Mouse (Mus musculus) G1E (cell line): ENCODE data around the gene Fbxl2. TPM values are rescaled to one million over a fixed set of nuclear protein-coding genes. Genes with fewer than 3 reads are reported as not detected.

Experiments used
- ATAC-seq: 2 replicates; pipeline ENCODE4 v1.8.0; 2016; ENCODE audit warnings: mild to moderate bottlenecking; ENCODE audit not compliant: insufficient number of reproducible peaks, poor library complexity, low FRiP score, severe bottlenecking; ENCODE audit errors: extremely low read depth
- DNase-seq: peaks from one replicate; pipeline ENCODE4 v3.0.0; 2012; ENCODE audit warnings: low spot score
- H3K27me3 ChIP-seq: 2 replicates; pipeline ENCODE4 v1.6.1; 2012; ENCODE audit warnings: mild to moderate bottlenecking, low read length, inconsistent platforms; ENCODE audit not compliant: insufficient read depth
- H3K36me3 ChIP-seq: replicated peaks from 2 replicates; pipeline ENCODE3; 2012; ENCODE audit warnings: mild to moderate bottlenecking, inconsistent platforms
- H3K4me1 ChIP-seq: 2 replicates; pipeline ENCODE4 v1.6.1; 2012; ENCODE audit warnings: low read depth, low read length, inconsistent platforms, mixed read lengths; ENCODE audit not compliant: insufficient read depth
- H3K4me3 ChIP-seq: 2 replicates; pipeline ENCODE4 v1.5.1; 2012; ENCODE audit warnings: low read depth, mild to moderate bottlenecking, inconsistent platforms, low read length, moderate library complexity, mixed read lengths
- H3K9me3 ChIP-seq: replicated peaks from 2 replicates; pipeline ENCODE4 v1.6.1; 2012; ENCODE audit warnings: inconsistent platforms
- CTCF ChIP-seq: IDR thresholded peaks from 2 replicates; pipeline ENCODE4 v1.5.1; 2012; ENCODE audit warnings: low read depth, low read length, inconsistent platforms, mixed read lengths
- GATA1 ChIP-seq: IDR thresholded peaks from 2 replicates; pipeline ENCODE4 v1.6.1; 2012; ENCODE audit warnings: borderline replicate concordance, low read length, inconsistent platforms, mixed read lengths
- GATA2 ChIP-seq: IDR thresholded peaks from 2 replicates; pipeline ENCODE4 v1.6.1; 2012; ENCODE audit warnings: low read depth, low read length, inconsistent platforms, borderline replicate concordance
- POLR2AphosphoS5 ChIP-seq: IDR thresholded peaks from 2 replicates; pipeline ENCODE4 v1.6.1; 2012; ENCODE audit warnings: low read depth, low read length, inconsistent platforms; ENCODE audit not compliant: insufficient replicate concordance
- TAL1 ChIP-seq: conservative IDR thresholded peaks from 2 replicates; pipeline ENCODE4 v1.6.1; 2012; ENCODE audit warnings: low read depth, low read length, inconsistent platforms, mixed read lengths
- polyA plus RNA-seq: library from polyadenylated mRNA; stranded (reverse); fragments of >175 nt; gene quantifications from 2 replicates; pipeline ENCODE4 v1.2.3, GENCODE M21; 2012
- total RNA-seq, 2 experiments: library from RNA; stranded (forward) in 1 of 2; stranded (reverse) in 1 of 2; fragments of 200-1000 nt in 1 of 2; fragments of >200 nt in 1 of 2; fragmentation: Nextera tagmentation in 1 of 2; gene quantifications; 2 replicates each; pipeline ENCODE4 v1.2.3; 2014 to 2017

Gene Fbxl2
- total and polyA plus RNA-seq, 3 experiments: 0.12 to 0.38 (median 0.16) TPM

GRCm38 (mm10) chr9:114025182-114025581, 20.8 kb downstream of the Fbxl2 start:
- Histone ChIP-seq H3K4me1 (peaks cover 5% of the 10 kb centered on the region; the same call in 1 of the 2 replicates), H3K4me3 (no peak overlapping the region), H3K27me3 (peaks cover 2% of the 10 kb centered on the region; the same call in 1 of the 2 replicates), H3K9me3 (peaks cover 6% of the 10 kb centered on the region), H3K36me3 (no peaks in the 10 kb centered on the region)
- no peak for TF ChIP-seq CTCF
- no peak for TF ChIP-seq GATA1
- TF ChIP-seq TAL1: no peak
- TF ChIP-seq POLR2AphosphoS5: no peak
- TF ChIP-seq GATA2: no peak
- ATAC-seq: no peak
- DNase-seq: no peak

GRCm38 (mm10) chr9:114022141-114022540, 23.9 kb downstream of the Fbxl2 start:
- Histone ChIP-seq H3K27me3 (peaks cover 2% of the 10 kb centered on the region; the same call in 1 of the 2 replicates), H3K9me3 (peaks cover 8% of the 10 kb centered on the region), H3K36me3 (no peaks in the 10 kb centered on the region), H3K4me1 (peaks cover 5% of the 10 kb centered on the region; the same call in 1 of the 2 replicates), H3K4me3 (no peak overlapping the region)
- no peak for TF ChIP-seq CTCF
- no peak for TF ChIP-seq GATA2
- TF ChIP-seq POLR2AphosphoS5: no peak
- TF ChIP-seq TAL1: no peak
- TF ChIP-seq GATA1: no peak
- ATAC-seq (no peak), DNase-seq (no peak)

GRCm38 (mm10) chr9:114019012-114019762, 26.8 kb downstream of the Fbxl2 start:
- ATAC-seq (no peak), DNase-seq (no peak)
- H3K36me3 ChIP-seq: no peaks in the 10 kb centered on the region
- H3K9me3 ChIP-seq: 0 out of 2 replicates have a peak, but pooled peaks cover 2% of the 10 kb centered on the region
- H3K27me3 ChIP-seq: peaks cover 2% of the 10 kb centered on the region; the same call in 1 of the 2 replicates
- TF ChIP-seq TAL1 (no peak), GATA1 (no peak), POLR2AphosphoS5 (no peak), CTCF (no peak), GATA2 (no peak)
- no peak overlapping the region for H3K4me3 ChIP-seq
- peaks cover 3% of the 10 kb centered on the region for H3K4me1 ChIP-seq

- ATAC-seq: 0 out of 2 replicates have a peak, but pooled peaks have one; percentile 22
- Histone ChIP-seq H3K4me1 (peaks cover 3% of the 10 kb centered on the region), H3K36me3 (no peaks in the 10 kb centered on the region), H3K9me3 (peaks cover 2% of the 10 kb centered on the region; the same call in 1 of the 2 replicates), H3K4me3 (no peak overlapping the region), H3K27me3 (no peaks in the 10 kb centered on the region)
- no peak for TF ChIP-seq GATA1
- no peak for TF ChIP-seq CTCF
- TF ChIP-seq TAL1: no peak
- no peak for TF ChIP-seq GATA2
- DNase-seq: no peak
Observed at GRCm38 (mm10) chr9:114016402-114016801, 29.6 kb downstream of the Fbxl2 start.

GRCm38 (mm10) chr9:114015724-114016123, 30.3 kb downstream of the Fbxl2 start:
- no peak overlapping the region for H3K4me3 ChIP-seq
- no peak for ATAC-seq
- H3K4me1 ChIP-seq: peaks cover 7% of the 10 kb centered on the region

GRCm38 (mm10) chr9:114014034-114014433, 32.0 kb downstream of the Fbxl2 start:
- ATAC-seq (no peak), DNase-seq (no peak)
- TF ChIP-seq POLR2AphosphoS5 (no peak), CTCF (no peak), TAL1 (no peak), GATA1 (no peak), GATA2 (no peak)
- Histone ChIP-seq H3K4me3 (no peak overlapping the region), H3K27me3 (no peaks in the 10 kb centered on the region), H3K9me3 (peaks cover 6% of the 10 kb centered on the region), H3K4me1 (peaks cover 7% of the 10 kb centered on the region), H3K36me3 (no peaks in the 10 kb centered on the region)

More at GRCm38 (mm10) chr9:114015724-114016123, 30.3 kb downstream of the Fbxl2 start:
- no peaks in the 10 kb centered on the region for H3K27me3 ChIP-seq
- DNase-seq: no peak
- peaks cover 6% of the 10 kb centered on the region for H3K9me3 ChIP-seq
- peak; percentile 55 for TF ChIP-seq CTCF
- no peak for TF ChIP-seq GATA2
- TF ChIP-seq GATA1: no peak
- no peak for TF ChIP-seq TAL1
- TF ChIP-seq POLR2AphosphoS5: no peak
- H3K36me3 ChIP-seq: no peaks in the 10 kb centered on the region
